Mouse (Mus musculus): Measurements from ENCODE around the gene Thada. TPM values are rescaled to one million over a fixed set of nuclear protein-coding genes. Genes with fewer than 3 reads are reported as not detected.
"Not testable (repeated sequence)": the region's sequence is repeated elsewhere in the genome, so short reads cannot be mapped to it uniquely, and the experiment has no call there.

Gene Thada
- polyA plus RNA-seq, 1 experiment from 2014 or later = 7.9 TPM

DNA sequence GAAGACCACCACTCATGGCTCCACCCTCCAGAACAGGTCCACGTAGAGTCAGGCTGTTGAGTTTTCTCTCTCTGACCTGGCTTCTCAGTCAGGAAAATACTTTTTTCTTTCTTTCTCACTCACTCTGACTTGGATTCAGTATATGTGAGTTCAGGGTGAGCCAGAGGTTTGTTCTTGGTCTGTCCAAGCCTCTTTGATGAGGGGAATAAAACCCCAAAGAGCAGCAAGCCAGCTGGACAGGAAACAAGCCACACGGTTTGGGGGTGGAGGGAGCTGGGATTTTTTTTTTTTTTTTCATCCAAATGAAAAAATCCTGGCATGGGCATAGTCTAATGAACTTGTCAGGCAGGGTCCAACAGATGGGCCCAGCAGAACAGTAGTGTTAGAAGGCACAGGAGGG, 210.2 kb downstream of the Thada start:
- 39% methylated on average over 2 of the region's 2 CpGs for WGBS
- H3K4me3 ChIP-seq (replicated peaks) = no peak overlapping the region
- no peak overlapping the region for H3K9ac ChIP-seq
- no peak overlapping the region for H3K4me2 ChIP-seq (replicated peaks)
- H3K27me3 ChIP-seq = no peaks in the 10 kb centered on the region
- no peak for ATAC-seq (ENCODE audit: insufficient number of reproducible peaks, low FRiP score, low TSS enrichment, low read depth)
- H3K27ac ChIP-seq (replicated peaks) = peak overlapping the region; percentile 59; the same call in 1 of the 2 replicates
- no peaks in the 10 kb centered on the region for H3K9me3 ChIP-seq (replicated peaks)
- H3K4me1 ChIP-seq = peaks cover 37% of the 10 kb centered on the region
- H3K36me3 ChIP-seq = peaks cover 8% of the 10 kb centered on the region; the same call in 1 of the 2 replicates

DNA sequence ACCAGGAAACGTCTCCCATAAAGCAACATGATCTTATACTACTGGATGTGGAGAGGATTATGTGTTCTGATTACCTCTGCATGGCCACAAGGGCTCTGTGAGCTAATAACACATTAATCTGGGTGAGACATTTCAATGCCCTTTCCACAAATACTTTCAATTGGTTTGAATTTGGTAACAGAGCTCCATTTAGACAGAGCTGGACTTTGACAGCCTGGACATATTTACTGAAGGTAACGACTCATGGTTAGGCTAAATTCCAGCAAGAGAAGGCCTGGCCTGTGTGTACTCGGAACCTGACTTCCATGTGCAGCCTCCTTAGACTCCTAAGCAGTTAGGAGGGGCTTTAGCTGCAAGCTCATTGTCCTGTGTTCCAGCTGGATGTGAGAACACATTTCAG, 214.6 kb downstream of the Thada start:
- H3K27ac ChIP-seq (replicated peaks) = no peak overlapping the region
- no peak overlapping the region for H3K4me3 ChIP-seq (replicated peaks)
- ATAC-seq (ENCODE audit: insufficient number of reproducible peaks, low FRiP score, low TSS enrichment, low read depth) = no peak
- peaks cover 14% of the 10 kb centered on the region for H3K36me3 ChIP-seq
- 80% methylated on average over 3 of the region's 3 CpGs for WGBS
- no peaks in the 10 kb centered on the region for H3K9me3 ChIP-seq (replicated peaks)
- H3K4me1 ChIP-seq = peaks cover 11% of the 10 kb centered on the region
- H3K27me3 ChIP-seq = no peaks in the 10 kb centered on the region
- H3K4me2 ChIP-seq (replicated peaks) = no peak overlapping the region
- H3K9ac ChIP-seq = no peak overlapping the region

DNA sequence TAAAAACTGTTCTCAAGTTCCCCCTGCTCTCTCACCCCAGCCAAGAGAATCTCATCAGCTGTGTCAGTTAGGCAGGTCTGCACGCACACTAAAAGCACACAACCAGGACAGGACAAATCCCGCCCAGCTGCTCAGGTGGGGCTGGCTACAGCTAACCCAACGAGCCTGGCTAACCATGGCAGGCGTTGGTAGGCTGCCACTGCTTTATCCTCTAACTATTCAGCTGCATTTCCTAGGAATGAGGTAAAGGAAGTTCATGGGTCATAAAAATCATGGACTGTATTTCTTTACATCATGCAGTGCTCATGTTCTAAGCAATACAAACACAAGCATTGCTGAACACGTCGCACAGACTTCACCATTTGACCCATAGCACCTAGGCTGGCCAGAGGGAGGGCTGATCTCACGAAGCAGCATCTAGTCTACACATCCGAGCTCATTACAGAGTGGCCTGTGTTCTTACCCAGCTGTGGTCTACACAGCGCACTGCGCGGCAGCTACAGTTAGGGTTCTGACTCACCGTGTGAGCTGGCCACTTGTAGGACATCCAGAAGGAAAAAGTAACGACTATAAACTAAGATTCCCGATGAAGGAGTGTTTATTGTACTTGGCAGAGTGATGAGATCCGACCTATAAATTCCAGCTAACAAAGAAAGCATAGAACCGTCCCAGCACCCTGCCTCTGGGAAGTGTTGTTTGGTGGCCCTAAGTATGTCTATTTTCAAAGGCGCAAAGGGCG, 221.7 kb downstream of the Thada start:
- 77% methylated on average over 18 of the region's 18 CpGs for WGBS
- no peak overlapping the region for H3K27ac ChIP-seq (replicated peaks)

DNA sequence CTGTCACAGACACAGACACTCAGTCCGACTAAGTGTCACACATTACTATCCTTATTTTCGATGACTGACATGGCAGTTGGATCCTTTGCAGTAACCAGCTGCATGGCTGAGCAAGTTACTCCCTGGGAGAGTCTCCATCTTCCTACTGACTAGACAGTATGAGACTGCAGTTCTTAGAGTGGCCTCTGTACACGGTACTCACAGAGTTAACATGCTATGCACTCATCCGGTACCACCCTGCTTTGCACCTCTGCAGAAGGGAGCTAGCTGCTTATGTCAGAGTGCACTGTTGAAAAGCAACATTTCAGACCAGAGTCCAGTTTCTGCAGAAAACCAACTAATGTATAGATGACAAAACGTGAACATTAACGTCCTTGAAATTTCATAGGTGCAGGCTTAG, 222.2 kb downstream of the Thada start:
- no peak for ATAC-seq (ENCODE audit: insufficient number of reproducible peaks, low FRiP score, low TSS enrichment, low read depth)

More for the DNA sequence above, 221.7 kb downstream of the Thada start:
- H3K9me3 ChIP-seq (replicated peaks) = no peaks in the 10 kb centered on the region
- H3K4me1 ChIP-seq = 0 out of 2 replicates have a peak, but pooled peaks cover 4% of the 10 kb centered on the region
- H3K27me3 ChIP-seq = no peaks in the 10 kb centered on the region
- no peaks in the 10 kb centered on the region; the same call in 1 of the 2 replicates for H3K36me3 ChIP-seq
- ATAC-seq (ENCODE audit: insufficient number of reproducible peaks, low FRiP score, low TSS enrichment, low read depth) = no peak; the same call in 1 of the 2 replicates
- H3K4me2 ChIP-seq (replicated peaks) = no peak overlapping the region
- H3K9ac ChIP-seq = no peak overlapping the region
- H3K4me3 ChIP-seq (replicated peaks) = no peak overlapping the region

DNA sequence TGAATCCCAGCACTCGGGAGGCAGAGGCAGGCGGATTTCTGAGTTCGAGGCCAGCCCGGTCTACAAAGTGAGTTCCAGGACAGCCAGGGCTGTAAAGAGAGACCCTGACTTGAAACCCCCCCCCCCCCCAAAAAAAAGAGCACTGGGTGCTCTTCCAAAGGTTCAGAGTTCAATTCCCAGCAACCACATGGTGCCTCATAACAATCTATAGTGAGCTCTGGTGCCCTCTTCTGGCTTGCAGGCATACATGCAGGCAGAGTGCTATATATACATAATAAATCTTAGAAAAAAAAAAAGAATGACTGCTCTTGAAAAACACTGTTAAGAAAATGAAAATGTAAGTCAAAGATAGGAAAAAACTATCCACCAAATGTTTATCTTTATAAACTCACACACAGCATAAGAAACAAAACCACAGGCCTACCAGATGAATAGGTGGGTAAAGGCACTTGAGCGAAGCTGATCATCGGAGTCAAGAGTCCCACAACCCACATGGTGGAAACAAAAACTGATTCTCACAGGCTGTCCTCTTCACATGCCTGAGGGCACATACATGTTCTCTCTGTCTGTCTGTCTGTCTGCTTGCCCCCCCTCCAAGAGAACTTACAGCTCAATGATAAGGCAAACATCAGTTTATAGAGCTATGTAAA, 224.6 kb downstream of the Thada start:
- H3K4me2 ChIP-seq (replicated peaks) = no peak overlapping the region
- H3K4me1 ChIP-seq = 0 out of 2 replicates have a peak, but pooled peaks cover 4% of the 10 kb centered on the region
- H3K27me3 ChIP-seq = no peaks in the 10 kb centered on the region
- ATAC-seq (ENCODE audit: insufficient number of reproducible peaks, low FRiP score, low TSS enrichment, low read depth) = no peak
- H3K4me3 ChIP-seq (replicated peaks) = no peak overlapping the region
- no peaks in the 10 kb centered on the region for H3K9me3 ChIP-seq (replicated peaks)
- H3K27ac ChIP-seq (replicated peaks) = no peak overlapping the region
- no peak overlapping the region for H3K9ac ChIP-seq
- WGBS = 97% methylated on average over 6 of the region's 6 CpGs
- no peaks in the 10 kb centered on the region for H3K36me3 ChIP-seq

More for the DNA sequence above, 222.2 kb downstream of the Thada start:
- Histone ChIP-seq H3K9me3 (replicated peaks) (no peaks in the 10 kb centered on the region), H3K4me1 (0 out of 2 replicates have a peak, but pooled peaks cover 4% of the 10 kb centered on the region), H3K4me2 (replicated peaks) (no peak overlapping the region), H3K27ac (replicated peaks) (no peak overlapping the region), H3K4me3 (replicated peaks) (no peak overlapping the region), H3K9ac (no peak overlapping the region), H3K36me3 (no peaks in the 10 kb centered on the region; the same call in 1 of the 2 replicates), H3K27me3 (no peaks in the 10 kb centered on the region)
- 55% methylated on average over 6 of the region's 6 CpGs for WGBS

DNA sequence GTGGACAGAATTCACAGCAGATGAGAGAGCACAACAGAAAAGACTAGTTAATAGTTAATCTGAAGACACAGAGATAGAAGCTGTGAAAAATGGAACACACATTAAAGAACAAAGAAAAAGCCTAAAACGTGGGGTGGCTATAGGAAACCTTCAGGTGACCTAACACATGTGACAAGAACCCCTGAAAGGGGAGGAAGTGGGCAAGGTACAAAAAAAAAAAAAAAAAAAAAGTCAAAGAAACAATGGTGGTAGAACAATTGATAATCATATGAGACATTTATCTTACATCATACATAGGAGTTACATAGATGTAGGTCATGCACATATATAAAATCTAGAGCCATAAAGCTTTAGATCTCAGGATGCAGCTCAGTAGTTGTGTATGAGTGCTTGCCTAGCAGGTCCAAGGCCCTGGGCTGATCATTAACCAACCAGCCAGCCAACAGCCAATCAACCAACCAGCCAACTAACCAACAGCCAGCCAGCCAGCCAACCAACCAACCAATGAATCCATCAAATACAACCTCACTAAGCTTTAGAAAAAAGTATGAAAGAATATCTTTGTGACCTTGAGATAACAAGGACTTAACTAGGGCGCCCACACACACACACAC, 226.2 kb downstream of the Thada start:
- Histone ChIP-seq H3K4me2 (replicated peaks) (no peak overlapping the region), H3K36me3 (no peaks in the 10 kb centered on the region), H3K9ac (no peak overlapping the region), H3K27me3 (no peaks in the 10 kb centered on the region), H3K4me3 (replicated peaks) (no peak overlapping the region), H3K4me1 (0 out of 2 replicates have a peak, but pooled peaks cover 4% of the 10 kb centered on the region), H3K9me3 (replicated peaks) (no peaks in the 10 kb centered on the region), H3K27ac (replicated peaks) (no peak overlapping the region)
- 88% methylated on average over 2 of the region's 2 CpGs for WGBS
- no peak for ATAC-seq (ENCODE audit: insufficient number of reproducible peaks, low FRiP score, low TSS enrichment, low read depth)

DNA sequence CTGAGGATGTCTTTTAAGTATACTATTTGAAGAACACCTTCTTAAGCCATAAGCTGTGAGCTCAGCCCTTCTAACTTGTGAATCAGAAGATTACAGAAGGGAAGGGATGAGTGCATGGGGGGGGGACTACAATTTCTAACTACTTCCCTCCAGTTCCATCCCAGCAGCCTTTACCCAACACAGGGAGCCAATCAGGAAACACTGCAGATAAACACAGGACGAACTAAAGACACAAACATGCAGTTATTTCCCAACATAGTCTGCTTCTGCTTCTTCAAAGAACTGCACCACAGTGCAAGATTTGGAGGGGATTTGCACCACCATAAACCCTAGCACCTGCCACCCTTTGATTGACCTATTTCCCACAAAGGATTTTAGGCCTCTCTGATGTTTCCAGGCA, 227.8 kb downstream of the Thada start:
- H3K27ac ChIP-seq (replicated peaks) = no peak overlapping the region
- 89% methylated on average over 1 of the region's 1 CpGs for WGBS
- ATAC-seq (ENCODE audit: insufficient number of reproducible peaks, low FRiP score, low TSS enrichment, low read depth) = no peak

DNA sequence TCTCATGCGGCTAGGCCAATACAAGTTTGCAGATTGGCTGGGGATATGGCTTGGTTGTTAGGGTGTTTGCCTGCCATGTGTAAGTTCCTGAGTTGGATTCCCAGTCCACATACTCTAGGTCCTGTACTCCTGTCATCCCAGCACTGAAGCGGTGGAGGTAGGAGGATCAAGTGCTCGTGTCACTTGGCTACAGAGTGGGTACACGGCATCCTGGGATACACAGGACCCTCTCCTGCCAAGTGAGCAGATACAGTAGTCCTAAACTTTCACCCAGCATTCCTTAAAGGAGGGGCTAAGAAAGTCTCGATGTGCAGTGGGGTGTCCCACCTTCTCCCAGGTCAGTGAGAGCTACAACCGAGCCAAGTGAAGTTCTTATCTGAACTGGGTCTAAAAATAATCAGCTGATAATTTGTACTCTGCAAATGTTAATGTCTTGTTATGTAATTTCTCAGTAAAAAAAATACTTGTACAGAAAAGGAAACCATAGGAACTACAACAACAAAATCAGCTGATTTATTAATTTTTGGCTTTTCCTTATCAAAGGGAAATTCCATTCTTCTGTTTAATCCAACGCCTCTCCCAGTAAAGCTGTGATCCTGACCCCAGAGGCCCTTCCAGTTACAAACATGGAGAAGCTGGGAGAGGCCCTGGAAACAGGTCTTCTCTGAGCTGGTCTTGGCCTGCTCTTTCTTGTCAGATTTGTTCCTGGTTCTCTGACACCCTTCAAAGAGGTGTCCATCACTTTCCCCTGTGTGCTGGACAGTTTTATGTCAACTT, 229.0 kb downstream of the Thada start:
- no peak for ATAC-seq (ENCODE audit: insufficient number of reproducible peaks, low FRiP score, low TSS enrichment, low read depth)
- 83% methylated on average over 7 of the region's 7 CpGs for WGBS
- H3K9ac ChIP-seq = no peak overlapping the region

More for the DNA sequence above, 227.8 kb downstream of the Thada start:
- Histone ChIP-seq H3K9me3 (replicated peaks) (no peaks in the 10 kb centered on the region), H3K9ac (no peak overlapping the region), H3K27me3 (no peaks in the 10 kb centered on the region), H3K4me2 (replicated peaks) (no peak overlapping the region), H3K4me3 (replicated peaks) (no peak overlapping the region), H3K36me3 (no peaks in the 10 kb centered on the region), H3K4me1 (no peaks in the 10 kb centered on the region)

DNA sequence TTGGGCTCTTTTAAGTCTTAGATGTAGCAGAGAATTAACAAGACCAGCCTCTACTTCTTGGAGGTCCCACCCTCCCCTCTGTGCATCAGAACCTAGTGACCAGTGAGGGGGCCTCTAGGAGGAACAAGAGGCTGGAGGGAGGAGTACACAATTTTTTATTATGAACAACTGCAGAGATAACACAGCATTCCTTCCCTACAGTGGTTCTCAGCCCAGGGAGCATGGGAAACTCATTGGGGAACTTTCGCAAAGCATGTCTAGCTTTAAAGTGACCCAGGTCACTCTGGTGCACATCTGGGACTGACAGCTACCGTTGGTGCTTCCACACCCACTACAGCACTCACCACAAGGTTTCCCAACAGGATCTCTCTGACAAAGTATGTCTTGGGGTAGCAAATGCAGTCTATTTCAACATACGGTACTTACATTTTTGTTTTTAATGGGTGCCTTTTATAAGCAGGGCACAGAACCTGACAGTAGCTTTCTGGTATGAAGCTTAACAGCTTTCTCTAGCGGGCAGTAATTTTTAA, 230.5 kb downstream of the Thada start:
- no peak overlapping the region for H3K27ac ChIP-seq (replicated peaks)
- H3K4me1 ChIP-seq = no peaks in the 10 kb centered on the region
- H3K9me3 ChIP-seq (replicated peaks) = no peaks in the 10 kb centered on the region
- no peaks in the 10 kb centered on the region for H3K27me3 ChIP-seq
- no peak overlapping the region for H3K4me3 ChIP-seq (replicated peaks)
- ATAC-seq (ENCODE audit: insufficient number of reproducible peaks, low FRiP score, low TSS enrichment, low read depth) = no peak
- H3K4me2 ChIP-seq (replicated peaks) = no peak overlapping the region
- WGBS = 77% methylated on average over 4 of the region's 4 CpGs
- no peak overlapping the region for H3K9ac ChIP-seq
- no peaks in the 10 kb centered on the region for H3K36me3 ChIP-seq

More for the DNA sequence above, 229.0 kb downstream of the Thada start:
- Histone ChIP-seq H3K4me1 (no peaks in the 10 kb centered on the region), H3K9me3 (replicated peaks) (no peaks in the 10 kb centered on the region), H3K36me3 (no peaks in the 10 kb centered on the region), H3K4me3 (replicated peaks) (no peak overlapping the region), H3K27me3 (no peaks in the 10 kb centered on the region), H3K4me2 (replicated peaks) (no peak overlapping the region), H3K27ac (replicated peaks) (no peak overlapping the region)

DNA sequence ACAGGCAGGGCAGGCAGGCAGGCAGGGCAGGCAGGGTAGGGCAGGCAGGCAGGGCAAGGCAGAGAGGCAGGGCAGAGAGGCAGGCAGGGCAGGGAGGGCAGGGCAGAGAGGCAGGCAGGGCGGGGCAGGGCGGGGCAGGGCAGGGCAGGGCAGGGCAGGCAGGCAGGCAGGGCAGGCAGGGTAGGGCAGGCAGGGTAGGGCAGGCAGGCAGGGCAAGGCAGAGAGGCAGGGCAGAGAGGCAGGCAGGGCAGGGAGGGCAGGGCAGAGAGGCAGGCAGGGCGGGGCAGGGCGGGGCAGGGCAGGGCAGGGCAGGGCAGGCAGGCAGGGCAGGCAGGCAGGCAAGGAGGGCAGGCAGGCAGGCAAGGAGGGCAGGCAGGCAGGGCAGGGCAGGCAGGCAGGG, 231.2 kb downstream of the Thada start:
- not testable (repeated sequence) for H3K9me3 ChIP-seq (replicated peaks); H3K36me3 ChIP-seq; H3K27ac ChIP-seq (replicated peaks); H3K4me1 ChIP-seq; H3K9ac ChIP-seq; H3K27me3 ChIP-seq; ATAC-seq (ENCODE audit: insufficient number of reproducible peaks, low FRiP score, low TSS enrichment, low read depth); H3K4me2 ChIP-seq (replicated peaks); H3K4me3 ChIP-seq (replicated peaks)
- no CpG with 5 or more reads among the region's 4 CpGs for WGBS
